Mouse (Mus musculus) layer of hippocampus, adult 11-12 months (tissue): ENCODE measurements around the gene Wdr82.
"Not testable (repeated sequence)": the region's sequence is repeated elsewhere in the genome, so short reads cannot be mapped to it uniquely, and the experiment has no call there.

Experiments
- DNase-seq: peaks from one replicate; pipeline ENCODE4 v3.0.0; 2022; ENCODE audit warnings: low spot score

The Wdr82 gene

DNA sequence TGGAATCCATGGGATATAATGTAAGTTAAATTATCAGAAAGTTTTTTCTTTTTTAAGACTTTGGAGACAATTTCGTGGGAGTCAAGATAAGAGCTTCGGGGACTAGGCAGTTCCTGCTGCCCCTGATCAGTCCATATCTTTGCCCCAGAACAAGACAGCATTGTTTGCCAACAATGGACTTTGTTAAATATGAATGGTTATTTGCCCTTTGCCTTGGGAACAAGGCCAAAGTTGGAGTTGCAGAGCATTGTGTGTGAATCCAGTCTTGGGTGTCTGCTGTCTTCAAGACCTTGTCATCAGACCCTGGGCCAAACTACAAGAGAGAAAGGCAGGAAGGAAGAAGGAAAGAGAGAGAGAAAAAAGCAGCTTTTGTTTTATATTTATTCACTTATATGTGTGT, 4.0 kb upstream of the Wdr82 start:
- no peak for DNase-seq

DNA sequence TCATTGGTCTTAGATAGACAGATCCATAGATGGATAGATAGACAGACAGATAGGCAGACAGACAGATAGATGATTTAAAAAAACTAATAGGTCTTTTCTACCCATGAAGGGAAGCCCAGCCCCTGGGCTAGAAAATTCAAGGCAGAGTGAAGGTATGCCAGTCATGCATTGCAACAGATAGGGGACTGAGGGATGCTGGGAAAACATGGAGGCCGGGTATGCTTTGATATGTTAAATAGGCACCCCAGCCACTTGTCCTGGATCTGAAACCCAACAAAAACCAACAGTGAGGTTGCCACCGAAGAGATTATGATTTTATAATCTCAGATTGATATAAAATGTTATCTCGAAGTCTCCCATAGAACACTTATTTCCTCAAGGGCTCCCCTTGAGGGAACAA, 3.5 kb upstream of the Wdr82 start:
- DNase-seq: no peak

DNA sequence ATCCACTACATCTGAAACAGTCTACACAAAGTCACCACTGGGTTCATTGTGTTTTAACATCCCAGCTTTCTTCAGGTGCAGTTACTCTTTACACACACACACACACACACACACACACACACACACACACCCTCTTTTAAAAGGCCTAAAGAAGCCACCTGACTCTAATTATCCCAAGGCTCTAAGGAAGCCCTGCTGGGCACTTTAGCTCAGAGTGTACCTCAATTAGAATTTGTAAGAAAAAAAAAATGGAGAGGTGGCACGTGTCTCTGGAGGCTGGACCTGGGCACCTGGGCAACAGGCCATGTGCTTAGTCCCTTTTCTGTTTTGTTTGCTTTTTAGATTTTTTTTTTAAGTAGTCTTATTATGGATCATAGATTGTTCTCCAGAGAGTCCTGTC, 3.0 kb upstream of the Wdr82 start:
- no peak for DNase-seq

DNA sequence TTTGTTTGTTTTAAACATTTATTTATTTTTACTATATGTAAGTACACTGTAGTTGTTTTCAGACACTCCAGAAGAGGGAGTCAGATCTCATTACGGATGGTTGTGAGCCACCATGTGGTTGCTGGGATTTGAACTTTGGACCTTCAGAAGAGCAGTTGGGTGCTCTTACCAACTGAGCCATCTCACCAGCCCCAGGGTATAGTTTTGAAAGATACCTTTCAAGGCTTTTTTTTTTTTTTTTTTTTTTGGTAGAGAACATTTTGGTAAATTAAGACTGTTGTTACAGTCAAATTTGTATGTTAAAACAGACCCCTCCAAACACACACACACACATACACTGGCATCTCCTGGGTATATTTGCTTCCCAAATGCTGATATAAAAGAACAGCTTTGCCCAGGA, 1.7 kb upstream of the Wdr82 start:
- not testable (repeated sequence) for DNase-seq

DNA sequence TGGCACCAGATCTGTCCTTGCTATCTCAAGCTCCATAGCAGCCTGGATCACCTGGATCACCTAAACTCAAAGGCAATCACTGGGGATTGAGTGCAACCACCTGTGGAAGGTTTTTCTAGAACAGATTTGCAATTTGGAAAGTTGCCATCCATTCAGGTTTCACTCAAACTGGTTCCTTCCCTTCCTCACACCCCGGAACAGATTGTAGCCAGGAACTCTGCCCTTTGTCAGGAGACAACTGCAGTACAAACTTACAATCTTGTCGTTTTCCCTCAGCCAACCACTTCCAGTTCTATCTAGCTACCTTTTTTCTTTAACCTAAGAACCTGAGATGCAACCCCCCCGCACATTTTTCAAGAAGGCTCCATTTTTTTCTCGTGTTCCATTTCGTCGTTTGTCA, 811 bp upstream of the Wdr82 start:
- no peak for DNase-seq

DNA sequence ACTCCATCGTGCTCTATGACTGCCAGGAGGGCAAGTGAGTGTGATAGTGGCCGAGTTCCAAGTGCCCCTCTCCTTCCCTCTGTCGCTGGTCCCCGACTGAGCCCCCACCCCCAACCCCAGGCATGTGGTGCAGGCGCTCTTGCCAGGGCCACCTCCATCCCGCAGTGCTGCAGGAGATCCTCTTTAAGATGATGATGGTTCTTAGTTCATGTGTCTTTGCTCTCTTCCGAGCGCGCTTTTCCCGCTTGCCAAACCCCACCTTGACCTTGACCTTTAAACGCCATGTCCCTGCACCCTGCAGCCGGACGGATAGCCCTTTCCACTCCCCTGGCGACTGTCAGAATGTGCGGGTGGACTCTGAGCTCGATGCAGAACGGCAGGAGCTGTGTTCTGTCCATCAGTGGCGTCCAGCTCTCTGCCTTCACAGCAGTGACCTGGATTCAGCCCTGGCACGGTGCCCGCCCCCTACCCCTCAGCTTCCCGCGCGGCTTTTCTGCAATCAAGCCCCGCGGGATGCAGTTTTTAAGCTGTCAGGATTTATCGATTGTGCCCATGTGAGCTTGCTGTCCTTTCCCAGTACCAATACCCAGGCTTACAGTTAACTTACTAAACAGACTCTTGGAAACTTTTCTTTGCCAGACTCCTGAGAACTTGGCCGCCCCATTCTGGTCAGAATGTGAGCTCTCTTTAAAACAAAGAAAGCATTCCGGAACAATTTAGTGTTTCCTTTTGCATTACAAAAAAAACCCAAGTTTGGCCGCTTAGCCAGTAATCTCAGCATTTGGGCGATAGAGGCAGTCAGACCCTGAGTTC, 824 bp downstream of the Wdr82 start:
- DNase-seq: peak; percentile 66

DNA sequence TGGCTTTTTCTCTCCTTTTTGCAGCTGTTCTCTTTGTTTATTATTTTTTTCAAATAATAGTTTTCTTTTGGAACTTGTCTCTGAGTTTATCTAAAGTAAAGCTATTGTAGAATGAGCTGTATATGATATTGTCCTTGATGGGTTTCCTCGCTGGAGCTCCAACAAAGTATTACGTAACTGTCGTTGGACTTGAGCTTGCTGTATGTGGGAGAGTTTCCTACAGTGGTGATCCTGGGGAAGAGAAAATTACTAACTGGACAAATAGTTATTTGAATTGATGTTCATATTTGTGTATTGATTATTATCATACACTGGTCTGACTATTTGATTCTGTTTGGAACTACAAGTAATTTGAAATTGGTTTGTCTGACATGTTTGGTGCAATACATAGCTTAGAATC, 1.8 kb downstream of the Wdr82 start:
- DNase-seq: no peak

DNA sequence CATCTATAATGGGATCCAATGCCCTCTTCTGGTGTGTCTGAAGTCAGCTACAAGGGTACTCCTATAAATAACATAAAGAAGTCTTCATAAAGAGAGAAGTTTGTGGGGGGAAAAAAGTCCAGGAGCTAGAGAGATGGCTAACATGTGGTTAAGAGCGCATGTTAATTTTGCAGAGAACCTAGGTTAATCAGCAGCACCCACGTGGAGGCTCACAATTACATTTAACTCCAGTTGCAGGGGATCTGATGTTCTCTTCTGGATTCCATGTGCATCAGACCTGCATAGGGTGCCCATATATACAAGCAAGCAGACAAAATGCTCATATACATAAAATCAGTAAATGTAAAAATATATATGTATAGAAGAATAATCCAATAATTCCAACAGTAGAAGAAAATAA, 2.6 kb downstream of the Wdr82 start:
- DNase-seq: no peak

DNA sequence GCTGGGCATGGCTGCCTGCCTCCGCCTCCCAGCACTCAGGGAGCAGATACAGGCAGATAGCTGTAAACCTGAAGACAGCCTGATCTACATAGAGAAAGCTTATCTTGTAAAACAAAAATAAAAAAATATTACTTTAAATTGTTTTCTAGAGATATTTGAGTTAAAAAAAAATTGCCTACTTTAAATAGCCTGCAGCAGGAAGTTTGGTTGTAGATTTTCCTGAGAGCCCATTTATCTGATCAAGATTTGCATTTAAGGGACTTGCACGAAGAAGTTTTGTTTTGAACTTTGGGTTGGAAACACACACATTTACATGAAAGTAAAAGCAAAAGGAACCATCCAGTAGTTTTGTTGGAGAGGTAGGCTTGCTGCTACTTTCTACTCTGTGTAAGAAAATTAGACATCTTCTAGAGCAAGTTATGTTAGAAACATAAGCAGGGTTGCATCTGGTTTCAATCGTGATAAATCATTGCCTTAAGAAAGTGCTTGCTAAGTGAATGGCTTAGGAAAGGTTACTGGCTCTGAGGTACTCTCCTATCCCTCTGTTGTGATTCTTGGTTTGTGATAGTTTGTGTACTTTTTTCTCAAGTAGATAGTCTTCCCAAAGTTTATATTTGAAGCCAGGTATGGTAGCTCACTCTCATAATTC, 4.9 kb downstream of the Wdr82 start:
- DNase-seq: no peak

DNA sequence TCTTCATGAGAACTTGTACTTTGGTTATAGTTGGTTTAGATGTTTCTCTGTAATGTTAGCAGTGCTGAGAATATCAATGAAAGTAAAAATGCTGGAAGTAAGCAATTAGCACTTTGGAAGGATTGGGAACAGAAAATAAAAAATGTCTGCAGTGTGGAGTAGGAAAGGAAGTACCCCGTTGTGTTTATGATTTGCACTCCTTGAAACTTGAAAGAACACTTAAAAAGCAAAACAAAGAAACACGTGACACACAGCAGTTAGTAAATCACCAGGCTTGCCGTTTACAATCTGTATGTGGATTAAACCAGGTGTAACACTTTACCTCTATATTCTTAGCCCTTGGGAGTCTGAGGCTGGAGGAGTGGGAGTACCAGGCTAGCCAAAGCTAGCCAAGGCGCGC, 6.0 kb downstream of the Wdr82 start:
- DNase-seq: no peak

DNA sequence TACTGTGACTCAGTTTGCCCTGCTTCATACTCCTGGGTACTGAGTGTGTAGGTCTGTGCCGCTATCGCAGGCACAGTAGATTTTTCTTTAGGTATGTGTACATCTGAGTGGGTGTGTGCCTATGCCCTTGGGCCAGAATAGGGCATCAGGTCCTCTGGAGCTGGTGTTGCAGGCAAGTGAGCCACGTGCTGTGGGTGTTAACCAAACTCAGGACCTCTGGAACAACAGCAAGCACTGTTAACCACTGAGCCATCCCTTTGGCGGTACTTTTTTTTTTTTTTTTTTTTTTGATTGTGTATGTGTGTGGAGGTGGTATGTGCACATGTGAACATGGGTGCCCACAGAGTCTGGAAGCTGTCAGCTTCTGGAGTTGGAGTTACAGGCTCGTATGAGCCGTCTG, 7.1 kb downstream of the Wdr82 start:
- no peak for DNase-seq

DNA sequence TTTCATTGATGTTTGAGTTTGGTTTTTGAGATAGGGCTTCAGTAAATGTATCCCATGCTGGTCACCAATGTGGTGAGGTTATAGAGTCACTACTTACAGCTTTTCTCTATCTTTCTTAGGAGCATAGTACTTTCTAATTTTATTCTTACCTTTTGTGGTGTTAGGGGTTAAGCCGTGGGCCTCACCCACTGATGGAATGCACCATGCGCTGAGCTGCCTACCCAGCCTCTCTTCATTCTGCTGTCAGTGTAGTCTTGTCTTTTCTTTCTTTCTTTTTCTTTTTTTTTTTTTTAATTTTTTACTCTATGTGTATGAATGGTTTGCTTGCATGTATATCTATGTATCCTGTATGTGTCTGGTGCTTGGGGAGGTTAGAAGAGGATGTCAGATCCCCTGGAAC, 8.7 kb downstream of the Wdr82 start:
- no peak for DNase-seq

DNA sequence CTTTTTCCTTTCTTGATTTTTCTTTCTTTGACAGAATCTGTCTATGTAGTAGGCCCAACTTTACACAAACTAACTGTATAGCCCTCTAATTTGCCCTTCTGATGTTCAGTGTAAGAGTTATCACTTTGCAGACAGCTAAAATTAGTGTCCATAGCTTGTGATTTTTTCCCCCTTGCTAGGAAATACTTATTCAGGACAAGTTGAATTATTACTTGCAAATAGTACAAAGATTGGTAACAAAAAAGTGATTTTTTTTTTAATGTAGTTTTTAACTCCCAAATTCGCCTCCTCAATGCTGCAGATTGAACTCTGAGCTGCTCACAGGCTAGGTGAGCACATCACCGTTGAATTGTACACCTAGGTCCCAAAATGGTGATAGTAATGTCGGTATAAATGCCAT, 9.2 kb downstream of the Wdr82 start:
- no peak for DNase-seq

DNA sequence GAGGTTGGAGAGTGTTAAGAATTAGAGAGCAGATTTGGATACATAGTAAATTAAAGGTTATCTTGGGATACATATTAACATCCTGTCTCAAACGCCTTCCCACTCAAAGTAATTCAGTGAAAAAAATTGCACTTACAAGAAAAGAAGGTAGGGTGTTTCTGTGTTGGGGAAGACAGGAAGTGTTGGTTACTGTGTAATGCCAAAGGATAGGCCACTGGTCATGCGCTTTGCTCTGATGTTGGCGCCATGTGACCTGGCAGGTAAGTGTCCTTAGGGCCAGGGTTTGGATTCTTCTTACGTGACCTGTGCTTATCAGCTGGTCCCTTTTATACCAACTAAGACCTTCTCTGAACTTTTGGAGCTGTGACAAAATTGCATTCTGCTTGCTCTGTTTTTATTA, 11.4 kb downstream of the Wdr82 start:
- no peak for DNase-seq

DNA sequence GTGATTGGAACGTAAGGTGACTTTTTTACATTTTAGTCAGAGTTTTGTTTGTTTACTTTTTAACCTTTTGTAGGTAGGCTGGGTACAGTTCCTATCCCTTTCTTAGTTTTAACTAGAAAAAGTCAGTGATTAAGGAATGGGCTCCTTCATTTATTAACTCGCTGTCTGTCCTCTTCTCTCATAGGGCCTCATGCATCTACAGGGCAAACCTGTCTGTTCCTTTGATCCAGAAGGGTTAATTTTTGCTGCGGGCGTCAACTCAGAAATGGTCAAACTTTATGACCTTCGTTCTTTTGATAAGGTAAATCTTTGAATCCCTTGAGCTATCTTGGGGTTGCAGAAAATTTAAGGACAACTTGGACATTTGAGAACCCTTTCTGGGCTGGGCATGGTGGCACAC, 13.3 kb downstream of the Wdr82 start:
- no peak for DNase-seq

DNA sequence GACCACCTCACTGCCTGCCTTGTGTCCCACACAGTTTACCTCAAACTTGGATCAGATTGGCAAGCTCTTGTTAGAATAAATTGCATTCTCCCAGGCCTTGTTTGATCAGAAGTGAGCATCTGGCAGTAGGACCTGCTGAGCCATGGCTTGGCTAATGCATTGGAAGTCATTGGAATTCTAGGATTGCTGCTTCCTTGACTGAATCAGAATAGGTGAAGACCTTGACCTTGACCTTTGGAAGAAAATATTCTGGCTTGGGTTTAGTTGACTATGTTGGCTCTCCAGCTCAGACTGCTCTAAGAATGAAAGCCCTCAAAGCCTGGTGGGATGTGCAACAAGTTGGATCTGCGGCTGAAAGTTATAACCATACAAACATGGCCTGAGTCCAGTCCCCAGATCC, 20.6 kb downstream of the Wdr82 start:
- DNase-seq: no peak

DNA sequence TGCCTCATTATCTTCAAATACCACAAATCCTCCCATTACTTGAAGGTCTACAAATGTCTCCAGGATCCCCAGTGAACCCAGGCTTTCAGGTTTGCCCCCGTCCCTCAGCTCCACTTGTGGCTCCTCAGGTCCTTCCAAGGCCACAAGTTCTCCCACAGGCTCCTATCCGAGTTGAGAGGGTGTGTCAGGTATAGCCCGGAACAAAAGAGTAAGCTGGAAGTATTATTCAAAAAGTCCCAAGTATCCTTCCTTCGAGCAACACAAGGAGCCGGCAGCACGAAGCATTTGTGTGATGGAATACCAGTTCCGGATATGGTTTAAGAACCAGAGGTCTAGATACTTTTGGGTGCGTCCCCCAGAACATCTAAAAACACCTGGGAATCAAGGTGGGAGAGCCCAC, 21.3 kb downstream of the Wdr82 start:
- no peak for DNase-seq

DNA sequence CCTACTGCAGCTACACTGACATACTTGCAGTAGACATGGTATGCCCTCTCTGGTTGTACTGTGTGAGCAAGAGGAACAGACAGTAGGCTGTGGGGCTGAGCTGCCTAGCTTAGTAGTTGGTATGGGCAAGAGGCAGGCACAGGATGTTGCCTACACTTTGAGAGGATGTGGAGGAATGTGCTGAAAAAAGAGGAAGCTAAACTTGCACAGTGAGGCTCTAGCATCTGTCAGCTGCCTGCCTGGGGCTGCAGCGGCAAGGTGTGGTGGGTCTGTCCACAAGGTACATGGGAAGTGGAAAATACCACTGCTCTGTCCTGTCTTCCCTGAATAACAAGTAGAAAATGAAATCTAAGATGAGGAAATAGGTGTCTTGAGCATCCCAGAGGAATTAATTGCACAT, 22.3 kb downstream of the Wdr82 start:
- no peak for DNase-seq

DNA sequence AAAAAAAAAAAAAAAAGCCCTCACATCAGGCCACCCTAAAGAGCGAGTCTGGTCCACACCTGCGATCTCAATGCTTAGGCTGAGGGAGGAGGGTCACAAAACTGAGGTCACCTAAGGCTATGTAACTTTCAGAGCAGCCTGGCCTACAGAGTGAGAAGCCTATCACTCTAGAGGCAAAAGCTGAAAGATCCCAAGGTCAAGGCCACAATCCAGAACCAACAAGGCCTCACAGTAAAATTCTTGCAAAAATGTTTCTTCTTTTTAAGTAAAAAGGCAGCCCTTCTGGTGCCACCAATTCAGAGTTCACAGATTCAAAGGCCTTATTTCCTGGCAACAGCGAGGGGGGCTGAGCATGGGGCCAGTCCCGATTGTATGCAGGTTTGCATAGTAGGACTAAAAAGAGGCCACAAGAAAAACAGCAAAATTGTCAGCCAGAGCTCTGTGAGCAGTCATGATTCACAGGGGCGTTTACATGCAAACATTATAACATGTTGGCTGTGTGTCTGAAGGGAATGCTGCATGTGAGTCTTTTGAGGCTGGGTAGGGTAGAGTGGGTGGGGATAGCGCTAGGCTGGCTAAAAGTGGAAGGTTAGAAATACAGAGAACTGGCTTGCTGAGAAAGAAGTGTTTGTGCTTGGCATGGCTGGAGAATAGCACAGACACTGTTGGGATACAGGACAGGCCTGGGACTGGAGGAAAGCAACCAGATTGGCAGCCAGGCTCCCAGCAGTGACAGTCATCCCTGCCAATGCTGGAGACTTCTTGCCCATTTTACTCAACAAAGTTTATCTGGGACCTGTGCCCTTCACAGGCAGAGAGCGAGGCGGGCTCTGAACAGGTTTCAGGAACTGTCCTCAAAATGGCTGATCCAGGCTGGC, 23.4 kb downstream of the Wdr82 start:
- no peak for DNase-seq

DNA sequence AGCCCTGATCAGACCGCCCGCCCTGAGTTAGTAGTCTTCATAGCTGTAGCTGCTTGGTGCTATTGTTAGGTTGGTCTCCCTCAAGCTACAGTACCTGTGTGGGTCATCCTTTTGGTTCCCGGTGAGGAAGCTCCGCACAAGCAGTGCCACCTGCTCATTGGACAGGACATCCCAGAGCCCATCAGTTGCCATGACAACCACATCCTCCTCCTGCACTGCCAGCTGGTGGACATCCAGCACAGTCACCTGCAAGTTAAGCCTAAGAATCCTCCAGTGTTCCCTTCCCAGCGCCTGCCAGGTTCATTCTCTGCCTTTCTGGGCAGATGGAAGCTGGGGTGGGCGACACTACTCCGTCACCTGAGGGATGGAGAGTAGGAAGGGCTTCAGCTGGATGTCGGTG, 25.0 kb downstream of the Wdr82 start:
- DNase-seq: peak; percentile 53

DNA sequence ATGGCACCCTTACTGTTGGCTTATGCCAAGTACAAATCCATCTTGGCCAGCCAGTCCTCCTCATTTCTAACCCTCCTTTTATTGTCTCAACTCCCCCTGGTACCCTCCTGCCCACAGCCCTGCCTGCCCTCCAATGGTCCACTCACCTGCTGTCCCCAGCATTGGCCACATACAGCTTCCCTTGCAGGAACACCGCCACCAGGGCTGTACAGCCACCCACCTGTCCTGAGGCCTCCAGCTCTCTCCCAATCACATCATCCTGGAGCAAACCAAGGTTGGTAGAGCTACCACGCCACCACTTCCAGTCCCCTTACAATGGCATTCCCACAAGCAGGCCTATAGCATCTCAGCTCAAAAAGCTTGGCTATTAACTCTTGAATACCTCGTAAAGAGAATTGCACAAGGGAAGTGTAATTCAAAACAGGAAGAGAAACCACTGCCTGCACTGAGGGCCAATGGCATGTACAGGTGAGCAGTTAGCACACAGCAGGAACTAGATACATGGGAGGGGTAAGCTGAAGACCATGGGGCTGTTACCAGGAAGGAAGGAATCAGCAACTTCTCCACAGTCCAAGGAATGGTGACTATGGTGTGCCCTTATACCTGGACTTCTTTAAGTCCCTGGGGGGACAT, 26.5 kb downstream of the Wdr82 start:
- no peak for DNase-seq

DNA sequence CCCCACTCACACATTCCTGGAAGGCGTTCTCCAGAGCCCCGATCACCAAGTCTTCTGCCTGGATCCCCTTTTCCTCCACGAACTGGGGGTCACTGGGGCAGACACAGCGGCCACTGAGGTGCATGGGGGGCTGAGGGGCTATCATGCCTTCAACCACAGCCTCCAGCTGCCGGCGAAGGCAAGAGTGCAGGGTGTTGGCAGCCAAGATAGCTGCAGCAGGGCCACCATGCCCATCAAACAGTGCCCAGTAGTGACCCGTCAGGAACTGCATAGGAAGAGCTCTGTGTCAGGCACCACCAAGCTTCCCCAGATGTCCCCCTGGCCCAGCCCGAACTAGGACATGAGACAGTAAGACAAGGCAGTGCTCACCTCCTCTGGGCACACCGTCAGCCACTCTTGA, 27.0 kb downstream of the Wdr82 start:
- no peak for DNase-seq
